Mouse (Mus musculus): ENCODE data around the gene Polm.

Gene Polm

DNA sequence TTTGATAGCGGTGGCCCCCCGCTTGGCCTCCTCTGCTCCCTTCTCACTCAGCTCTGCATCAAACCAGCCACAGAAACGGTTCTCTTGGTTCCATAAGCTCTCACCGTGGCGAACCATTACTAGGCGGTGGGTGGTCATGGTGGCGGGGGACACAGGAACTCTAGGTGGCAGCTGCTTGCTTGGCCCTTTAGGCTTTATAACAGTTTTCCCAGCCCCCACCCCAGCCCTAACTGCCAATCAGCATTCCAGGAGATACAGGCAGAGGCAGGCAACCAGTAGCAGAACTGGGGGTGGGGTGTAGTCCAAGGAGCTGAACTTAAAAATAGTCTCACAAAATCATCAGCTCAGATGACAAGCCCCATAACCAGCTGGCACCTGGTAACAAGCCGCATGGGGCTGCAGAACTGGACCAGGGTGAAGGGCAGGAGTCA lies 34.2 kb downstream of the Polm start, which contains the start of gene Pgam2:
Pgam2 (minus strand) TSS at position 183 of the 431 bp plus-strand sequence.
- DNase-seq (ENCODE audit: low spot score in 2 of 2): no peak

GRCm38 (mm10) chr11:5802457-5803217 lies 35.2 kb downstream of the Polm start:
- no peak for DNase-seq (ENCODE audit: low spot score in 2 of 2)

- no peak for DNase-seq (ENCODE audit: low spot score in 2 of 2)
Measured at GRCm38 (mm10) chr11:5802005-5802404, 35.8 kb downstream of the Polm start.

DNA sequence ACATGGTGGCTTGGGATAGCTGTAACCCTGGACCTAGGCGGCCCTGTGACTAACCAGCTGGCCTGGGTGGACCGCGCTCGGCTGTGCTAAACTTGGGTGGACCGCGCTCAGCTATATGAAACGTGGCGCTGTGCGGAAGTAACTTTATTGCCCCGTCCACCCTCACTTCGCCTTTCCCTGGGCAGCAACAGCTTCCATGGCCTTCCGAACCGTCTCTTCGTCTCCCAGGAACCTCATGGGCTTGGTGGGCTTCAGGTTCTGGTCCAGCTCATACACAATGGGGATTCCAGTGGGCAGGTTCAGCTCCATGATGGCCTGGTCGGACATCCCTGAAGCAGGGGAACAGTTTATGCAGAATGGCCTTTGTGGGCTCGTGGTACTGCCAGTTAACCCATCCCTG lies 36.3 kb downstream of the Polm start:
- DNase-seq (ENCODE audit: low spot score in 2 of 2): no peak

GRCm38 (mm10) chr11:5799621-5800490 lies 38.0 kb downstream of the Polm start:
- DNase-seq (ENCODE audit: low spot score in 2 of 2): no peak

DNA sequence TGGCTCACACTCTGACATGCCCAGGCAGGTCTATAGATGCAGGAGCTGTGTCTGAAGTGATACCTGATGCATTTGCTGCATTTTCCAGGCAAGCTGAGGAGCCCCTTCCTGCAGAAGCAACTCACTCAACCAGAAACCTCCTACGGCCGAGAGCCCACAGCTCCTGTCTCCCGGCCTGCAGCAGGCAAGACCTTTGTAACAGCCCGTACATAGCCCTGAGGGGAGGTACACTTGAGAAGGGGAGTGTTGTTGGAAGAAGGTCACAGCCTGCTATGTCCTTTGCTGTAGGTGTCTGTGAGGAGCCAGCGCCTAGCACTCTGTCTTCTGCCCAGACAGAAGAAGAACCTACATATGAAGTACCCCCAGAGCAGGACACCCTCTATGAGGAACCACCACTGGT lies 39.9 kb downstream of the Polm start:
- DNase-seq (ENCODE audit: low spot score in 2 of 2): no peak

DNA sequence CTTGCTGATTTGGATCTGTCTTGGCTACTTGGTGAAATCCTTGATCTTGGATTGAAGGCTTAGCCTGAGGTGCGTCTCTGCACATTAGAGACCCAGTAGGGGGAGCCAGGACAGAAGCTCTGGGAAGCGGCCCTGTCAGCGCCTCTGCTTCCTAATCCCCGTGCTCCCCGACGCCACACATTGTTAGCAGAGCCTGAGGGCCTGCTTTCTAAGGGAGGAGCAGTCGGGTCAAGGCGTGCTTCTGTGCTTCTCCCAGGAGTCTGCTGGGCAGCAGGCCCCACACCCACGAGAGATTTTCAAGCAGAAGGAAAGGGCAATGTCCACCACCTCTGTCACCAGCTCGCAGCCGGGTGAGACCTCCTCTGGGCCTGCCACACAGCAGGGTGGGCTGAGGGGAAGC lies 40.4 kb downstream of the Polm start:
- DNase-seq (ENCODE audit: low spot score in 2 of 2): no peak

GRCm38 (mm10) chr11:5796939-5797338 lies 40.9 kb downstream of the Polm start:
- DNase-seq (ENCODE audit: low spot score in 2 of 2): no peak

- DNase-seq (ENCODE audit: low spot score in 2 of 2): no peak
Measured at GRCm38 (mm10) chr11:5795706-5796105, 42.1 kb downstream of the Polm start.

DNA sequence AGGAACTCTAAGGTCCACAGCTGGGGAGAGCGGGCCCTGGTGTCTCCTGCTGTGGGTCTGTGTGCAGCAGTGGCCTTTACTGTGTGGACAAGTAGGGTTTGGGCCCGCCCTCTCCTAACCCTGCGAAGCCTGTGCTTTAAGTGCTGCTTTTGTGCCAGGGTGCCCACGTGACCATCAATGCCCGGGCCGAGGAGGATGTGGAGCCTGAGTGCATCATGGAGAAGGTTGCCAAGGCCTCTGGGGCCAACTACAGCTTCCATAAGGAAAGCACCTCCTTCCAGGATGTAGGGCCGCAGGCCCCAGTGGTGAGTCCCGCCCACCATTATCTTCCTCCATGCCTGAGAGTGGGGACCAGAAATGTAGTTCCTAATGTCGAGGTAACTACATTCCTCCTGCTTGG lies 42.5 kb downstream of the Polm start:
- no peak for DNase-seq (ENCODE audit: low spot score in 2 of 2)

DNA sequence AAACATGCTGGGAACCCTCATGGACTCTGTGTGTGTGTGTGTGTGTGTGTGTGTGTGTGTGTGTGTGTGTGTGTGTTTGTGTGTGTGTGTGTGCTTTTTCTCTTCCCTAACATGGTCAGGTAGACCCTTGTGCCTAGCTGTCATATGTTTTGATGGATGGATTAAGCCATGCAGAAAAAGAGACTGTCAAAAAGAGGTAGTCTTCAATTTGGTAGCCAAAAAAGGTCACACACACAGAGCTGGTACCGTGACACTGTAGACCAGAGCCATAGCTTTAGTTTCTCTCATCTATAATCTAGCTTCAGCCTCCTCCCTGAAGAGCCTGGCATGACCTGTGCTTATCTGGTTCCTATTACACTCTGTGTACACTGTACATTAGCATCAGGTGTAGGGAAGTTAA lies 47.4 kb downstream of the Polm start:
- DNase-seq (ENCODE audit: low spot score in 2 of 2): no peak

- DNase-seq (ENCODE audit: low spot score in 2 of 2): no peak
Measured at GRCm38 (mm10) chr11:5789754-5790333, 48.0 kb downstream of the Polm start.

GRCm38 (mm10) chr11:5789071-5789753 lies 48.6 kb downstream of the Polm start:
- no peak for DNase-seq (ENCODE audit: low spot score in 2 of 2)

- peak; percentile 93 to 94 for DNase-seq (ENCODE audit: low spot score in 2 of 2)
Measured at GRCm38 (mm10) chr11:5788056-5789014, 49.5 kb downstream of the Polm start, which contains the start of gene Dbnl. Dbnl (plus strand) TSS chr11:5788488.

DNA sequence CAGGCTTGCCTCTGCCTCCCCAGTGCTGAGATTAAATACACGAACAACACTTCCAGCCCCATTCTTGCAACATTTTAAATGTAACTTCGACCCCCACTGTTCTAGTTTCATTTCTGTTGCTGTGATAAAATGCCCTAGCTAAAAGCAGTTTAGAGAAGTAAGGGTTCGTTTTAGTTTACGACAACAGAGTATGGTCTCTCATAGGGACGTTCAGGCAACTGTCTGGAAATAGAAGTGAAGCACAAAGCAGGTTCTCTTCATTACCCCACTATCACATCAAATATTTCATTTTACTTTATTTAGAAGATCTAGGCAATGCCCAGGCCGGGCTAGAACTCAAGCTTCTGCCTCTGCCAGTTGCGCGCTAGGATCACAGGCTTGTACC lies 50.2 kb downstream of the Polm start:
- DNase-seq (ENCODE audit: low spot score in 2 of 2): no peak

DNA sequence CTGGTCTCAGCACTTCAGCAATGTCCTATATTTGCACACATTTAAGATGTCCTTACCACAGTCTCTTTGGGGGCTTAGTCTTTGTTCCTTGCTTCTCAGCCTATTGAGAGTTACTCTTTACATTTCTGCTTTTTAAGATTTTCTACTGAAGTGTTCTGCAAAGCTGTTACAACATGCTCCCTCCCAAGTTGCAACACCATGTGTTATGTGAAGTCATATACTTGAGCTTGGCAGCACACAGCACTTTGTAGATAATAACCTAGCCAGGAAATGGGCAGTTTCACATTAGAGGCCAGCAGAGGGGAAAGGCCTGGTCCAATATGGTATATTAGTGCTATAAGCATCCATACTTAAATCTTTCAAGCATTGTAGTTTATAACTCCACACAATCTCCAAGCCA lies 52.1 kb downstream of the Polm start:
- DNase-seq (ENCODE audit: low spot score in 2 of 2): no peak

GRCm38 (mm10) chr11:5782199-5782944 lies 55.4 kb downstream of the Polm start:
- DNase-seq (ENCODE audit: low spot score in 2 of 2): no peak

GRCm38 (mm10) chr11:5780035-5780499 lies 57.7 kb downstream of the Polm start:
- no peak for DNase-seq (ENCODE audit: low spot score in 2 of 2)

DNA sequence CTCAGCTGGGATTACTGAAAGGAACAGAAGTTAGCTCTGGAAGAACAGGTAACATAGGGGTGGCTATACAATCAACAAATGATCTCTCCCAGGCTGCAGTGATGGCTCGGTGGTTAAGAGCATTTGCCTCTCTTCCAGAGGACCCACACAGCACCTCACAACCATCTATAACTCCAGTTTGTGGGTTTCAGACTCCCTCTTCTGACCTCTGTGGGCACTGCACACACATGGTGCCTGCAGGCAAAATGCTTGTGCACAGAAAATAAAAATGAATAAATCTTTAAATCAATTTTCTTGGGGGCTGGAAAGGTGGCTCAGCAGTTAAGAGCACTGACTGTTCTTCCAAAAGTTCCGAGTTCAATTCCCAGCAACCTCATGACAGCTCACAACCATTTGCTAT lies 59.3 kb downstream of the Polm start:
- no peak for DNase-seq (ENCODE audit: low spot score in 2 of 2)
